Mouse (Mus musculus) spleen, adult 2 months (tissue): ENCODE measurements around the gene H2-M10.4.

Experiments used
- CTCF ChIP-seq: fragments of 200-500 bp; IDR thresholded peaks from 2 replicates; pipeline ENCODE4 v1.5.1; 2011; ENCODE audit warnings: mild to moderate bottlenecking, inconsistent platforms; ENCODE audit not compliant: insufficient read depth, insufficient read length, insufficient replicate concordance; ENCODE audit errors: extremely low read depth
- POLR2A ChIP-seq: fragments of 200-500 bp; IDR thresholded peaks from 2 replicates; pipeline ENCODE4 v1.6.1; 2011; ENCODE audit warnings: low read depth, low read length, inconsistent platforms

DNA sequence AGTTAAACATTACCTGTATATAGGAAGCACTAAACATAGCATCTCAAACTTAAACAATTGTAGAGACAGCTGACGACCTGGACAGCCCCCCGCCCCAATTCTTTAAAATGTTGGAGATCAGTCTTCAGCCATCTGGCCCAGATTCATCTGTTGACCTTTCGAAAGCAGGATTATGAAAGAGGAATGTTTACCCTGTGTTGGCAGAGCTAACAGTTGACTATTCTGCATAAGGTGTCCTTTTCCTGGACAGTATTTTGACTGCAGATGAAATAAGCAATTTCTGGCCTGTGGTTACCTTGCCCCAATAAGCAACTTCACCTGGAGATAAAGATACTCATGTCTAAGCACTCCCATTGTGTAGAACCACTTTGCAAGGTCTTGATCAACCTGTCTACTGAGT, 21.7 kb upstream of the H2-M10.4 start:
- no peak for TF ChIP-seq CTCF
- no peak for TF ChIP-seq POLR2A
